Mouse (Mus musculus) cerebellum, postnatal 10 days (tissue): Measurements from ENCODE around the gene Rps6ka5.

ENCODE experiments used
- DNase-seq, 2 experiments: peaks; one replicate each; pipeline ENCODE4 v3.0.0; 2021; ENCODE audit warnings: mixed read lengths in 2 of 2

Gene Rps6ka5

GRCm38 (mm10) chr12:100529172-100529571, 197.6 kb downstream of the Rps6ka5 start:
- peak; percentile 27 to 45 for DNase-seq

GRCm38 (mm10) chr12:100528246-100528645, 198.5 kb downstream of the Rps6ka5 start:
- no peak for DNase-seq

GRCm38 (mm10) chr12:100527753-100528152, 199.0 kb downstream of the Rps6ka5 start:
- peak; percentile 88 to 89 for DNase-seq

GRCm38 (mm10) chr12:100527241-100527640, 199.5 kb downstream of the Rps6ka5 start:
- DNase-seq, result peak; percentile 82 to 83

GRCm38 (mm10) chr12:100525939-100526338, 200.8 kb downstream of the Rps6ka5 start:
- no peak for DNase-seq

GRCm38 (mm10) chr12:100520794-100521186, 206.0 kb downstream of the Rps6ka5 start, which contains the start of gene Ttc7b:
Ttc7b (minus strand) TSS chr12:100520826.
- DNase-seq, result peak; percentile 79

- peak; percentile 80 for DNase-seq
Observed at GRCm38 (mm10) chr12:100520077-100520793, 206.5 kb downstream of the Rps6ka5 start.

- peak; percentile 60 to 69 for DNase-seq
Observed at GRCm38 (mm10) chr12:100519684-100520076, 207.1 kb downstream of the Rps6ka5 start.

GRCm38 (mm10) chr12:100517371-100517770, 209.4 kb downstream of the Rps6ka5 start:
- DNase-seq, result no peak

GRCm38 (mm10) chr12:100516161-100516838, 210.5 kb downstream of the Rps6ka5 start:
- DNase-seq, result peak in 1 of 2 experiments; percentile 29

- no peak for DNase-seq
Observed at GRCm38 (mm10) chr12:100515493-100515892, 211.3 kb downstream of the Rps6ka5 start.

GRCm38 (mm10) chr12:100514611-100515010, 212.2 kb downstream of the Rps6ka5 start:
- no peak for DNase-seq

GRCm38 (mm10) chr12:100513131-100513530, 213.7 kb downstream of the Rps6ka5 start:
- DNase-seq, result no peak

GRCm38 (mm10) chr12:100512641-100513040, 214.1 kb downstream of the Rps6ka5 start:
- no peak for DNase-seq

GRCm38 (mm10) chr12:100509615-100510282, 217.0 kb downstream of the Rps6ka5 start:
- DNase-seq, result no peak

GRCm38 (mm10) chr12:100508668-100509067, 218.1 kb downstream of the Rps6ka5 start:
- no peak for DNase-seq

GRCm38 (mm10) chr12:100505484-100505883, 221.3 kb downstream of the Rps6ka5 start:
- no peak for DNase-seq

GRCm38 (mm10) chr12:100504585-100504984, 222.2 kb downstream of the Rps6ka5 start:
- DNase-seq, result no peak

- DNase-seq, result no peak
Observed at GRCm38 (mm10) chr12:100503659-100504058, 223.1 kb downstream of the Rps6ka5 start.

- DNase-seq, result no peak
Observed at GRCm38 (mm10) chr12:100502544-100502943, 224.2 kb downstream of the Rps6ka5 start.

- no peak for DNase-seq
Observed at GRCm38 (mm10) chr12:100501261-100501660, 225.5 kb downstream of the Rps6ka5 start.

GRCm38 (mm10) chr12:100499469-100499868, 227.3 kb downstream of the Rps6ka5 start:
- DNase-seq, result no peak
